Mouse (Mus musculus) neural tube, embryonic 12.5 days (tissue): ENCODE results near the gene Araf. TPM values are rescaled to one million over a fixed set of nuclear protein-coding genes. Genes with fewer than 3 reads are reported as not detected.

Experiments
- ATAC-seq: fragments of 200-750 bp; cut with Nextera tagmentation; 2 replicates; pipeline ENCODE4 v1.8.0; 2017; ENCODE audit warnings: low read depth, mild to moderate bottlenecking, moderate TSS enrichment, moderate library complexity; ENCODE audit not compliant: low FRiP score
- H3K27ac ChIP-seq: fragments of 300-500 bp; sonication (generic); 2 replicates; pipeline ENCODE4 v1.5.1; 2016
- H3K27me3 ChIP-seq: fragments of 300-500 bp; sonication (generic); replicated peaks from 2 replicates; pipeline ENCODE4 v1.6.1; 2016; ENCODE audit warnings: mild to moderate bottlenecking
- H3K36me3 ChIP-seq: fragments of 300-500 bp; sonication (generic); 2 replicates; pipeline ENCODE4 v1.6.1; 2016; ENCODE audit warnings: mild to moderate bottlenecking
- H3K4me1 ChIP-seq: fragments of 300-500 bp; sonication (generic); 2 replicates; pipeline ENCODE4 v1.6.1; 2016
- H3K4me2 ChIP-seq: fragments of 300-500 bp; sonication (generic); replicated peaks from 2 replicates; pipeline ENCODE4 v1.6.1; 2016; ENCODE audit warnings: mild to moderate bottlenecking
- H3K4me3 ChIP-seq: fragments of 300-500 bp; sonication (generic); 2 replicates; pipeline ENCODE4 v1.5.1; 2016
- H3K9ac ChIP-seq: fragments of 300-500 bp; sonication (generic); 2 replicates; pipeline ENCODE4 v1.6.1; 2016; ENCODE audit warnings: mild to moderate bottlenecking
- H3K9me3 ChIP-seq: fragments of 300-500 bp; sonication (generic); 2 replicates; pipeline ENCODE4 v1.6.1; 2016; ENCODE audit warnings: mild to moderate bottlenecking
- WGBS: fragments of 180-500 bp; shearing (Covaris S2); methylation state at CpG from one replicate; pipeline ENCODE4 v1.1.7; 2016; 5-methylcytosine and 5-hydroxymethylcytosine counted together
- polyA plus RNA-seq: library from polyadenylated mRNA; unstranded; fragments of >200 nt; fragmentation: Nextera tagmentation; extraction: Ambion mirVana; gene quantifications from 2 replicates; pipeline ENCODE4 v1.2.1, GENCODE M21; 2016

Araf gene
- polyA plus RNA-seq, 1 experiment from 2014 or later, result 181 TPM

- no peak for ATAC-seq
These were observed 64.0 kb downstream of the Araf start for GRCm38 (mm10) chrX:20861453-20862104.

GRCm38 (mm10) chrX:20862105-20863065, 64.8 kb downstream of the Araf start:
- Histone ChIP-seq H3K4me1 (no peaks in the 10 kb centered on the region), H3K27me3 (no peaks in the 10 kb centered on the region), H3K9ac (no peak overlapping the region), H3K9me3 (no peaks in the 10 kb centered on the region), H3K4me2 (no peak overlapping the region), H3K4me3 (no peak overlapping the region), H3K27ac (no peak overlapping the region), H3K36me3 (peaks cover 3% of the 10 kb centered on the region; the same call in 1 of the 2 replicates)
- whole genome bisulfite sequencing, result 42% methylated on average over 29 of the region's 29 CpGs
- ATAC-seq, result no peak

More at GRCm38 (mm10) chrX:20861453-20862104, 64.0 kb downstream of the Araf start:
- WGBS, result 64% methylated on average over 5 of the region's 5 CpGs
- no peak overlapping the region for H3K4me3 ChIP-seq
- no peaks in the 10 kb centered on the region for H3K4me1 ChIP-seq
- H3K27me3 ChIP-seq, result no peaks in the 10 kb centered on the region
- H3K9me3 ChIP-seq, result no peaks in the 10 kb centered on the region
- no peak overlapping the region for H3K9ac ChIP-seq
- H3K36me3 ChIP-seq, result peaks cover 3% of the 10 kb centered on the region; the same call in 1 of the 2 replicates
- no peak overlapping the region for H3K27ac ChIP-seq
- no peak overlapping the region for H3K4me2 ChIP-seq

DNA sequence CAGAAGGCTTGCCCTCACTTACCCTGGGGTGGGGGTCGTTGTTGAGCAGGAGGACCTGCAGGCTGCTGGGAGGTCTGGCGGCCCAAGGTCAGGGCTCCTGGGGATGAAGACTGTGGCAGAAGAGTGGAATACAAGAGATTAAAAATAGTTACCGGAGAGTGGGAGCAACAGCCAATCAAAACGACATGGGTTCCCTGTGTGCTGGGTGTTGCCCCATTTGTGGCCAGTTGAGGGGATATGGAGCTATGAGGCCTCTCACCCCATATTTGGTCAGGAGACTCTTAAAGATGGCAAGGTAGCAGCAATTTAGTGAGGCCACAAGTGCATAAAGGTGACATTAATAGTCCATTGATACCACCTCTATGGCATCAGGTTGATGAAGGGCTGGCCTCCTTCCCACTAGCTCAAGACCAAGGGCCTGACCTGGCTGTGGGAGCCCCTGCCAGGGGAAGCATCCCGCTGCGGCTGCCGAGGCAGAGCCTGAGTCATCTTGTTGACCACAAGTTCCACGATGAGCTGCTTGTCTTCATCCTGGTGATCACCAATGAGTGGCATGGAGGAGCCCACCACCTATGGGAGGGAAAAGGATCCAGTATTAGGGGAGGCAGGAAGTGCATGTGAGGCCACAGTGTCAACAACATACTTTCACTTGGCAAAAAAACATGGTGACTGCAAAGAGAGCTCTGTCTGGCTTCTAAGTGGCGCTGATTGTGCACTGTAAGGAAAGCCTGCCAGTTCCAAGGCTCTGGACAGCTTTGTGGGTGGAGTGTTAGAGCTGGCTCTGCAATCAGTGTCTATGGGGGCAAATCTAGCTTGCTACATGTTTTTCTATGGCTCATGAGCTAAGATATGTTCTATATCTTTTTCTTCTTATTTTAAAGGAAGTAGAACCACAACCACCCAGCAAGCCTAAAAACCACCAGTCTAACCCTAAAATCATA, 65.8 kb downstream of the Araf start:
- Histone ChIP-seq H3K9ac (no peak overlapping the region), H3K4me2 (no peak overlapping the region), H3K4me1 (no peaks in the 10 kb centered on the region), H3K27ac (no peak overlapping the region), H3K36me3 (peaks cover 3% of the 10 kb centered on the region; the same call in 1 of the 2 replicates), H3K4me3 (no peak overlapping the region), H3K27me3 (no peaks in the 10 kb centered on the region), H3K9me3 (no peaks in the 10 kb centered on the region)
- ATAC-seq, result no peak
- WGBS, result 77% methylated on average over 9 of the region's 9 CpGs

DNA sequence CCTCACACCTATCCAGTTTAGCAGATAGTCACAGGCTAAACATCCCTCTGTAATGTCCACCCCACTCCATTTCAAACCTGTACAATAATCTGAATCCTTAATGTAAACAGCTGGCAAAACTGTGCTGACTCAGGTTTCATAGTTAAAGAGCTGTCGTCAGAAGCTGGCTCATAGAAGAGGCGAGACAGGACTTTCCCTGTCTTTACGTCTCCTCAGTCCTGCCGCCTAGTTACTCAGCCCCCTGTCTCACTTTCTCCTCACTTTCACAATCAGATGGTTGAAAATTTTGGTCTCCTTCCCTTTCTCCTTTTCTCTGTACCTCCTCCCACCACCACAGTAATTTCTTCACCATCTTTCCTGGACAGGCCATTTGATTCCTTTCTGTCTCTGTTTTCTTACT, 70.5 kb downstream of the Araf start:
- no peak overlapping the region for H3K27ac ChIP-seq
- H3K4me2 ChIP-seq, result no peak overlapping the region
- no peaks in the 10 kb centered on the region for H3K9me3 ChIP-seq
- H3K4me3 ChIP-seq, result no peak overlapping the region
- ATAC-seq, result no peak
- 61% methylated on average over 4 of the region's 4 CpGs for WGBS
- no peaks in the 10 kb centered on the region for H3K36me3 ChIP-seq
- H3K9ac ChIP-seq, result no peak overlapping the region
- H3K27me3 ChIP-seq, result no peaks in the 10 kb centered on the region
- H3K4me1 ChIP-seq, result no peaks in the 10 kb centered on the region

GRCm38 (mm10) chrX:20869203-20869602, 71.6 kb downstream of the Araf start:
- Histone ChIP-seq H3K4me1 (no peaks in the 10 kb centered on the region), H3K4me3 (no peak overlapping the region), H3K4me2 (no peak overlapping the region), H3K36me3 (no peaks in the 10 kb centered on the region), H3K27me3 (no peaks in the 10 kb centered on the region), H3K9me3 (no peaks in the 10 kb centered on the region), H3K27ac (no peak overlapping the region), H3K9ac (no peak overlapping the region)
- ATAC-seq, result no peak
- WGBS, result 68% methylated on average over 1 of the region's 1 CpGs

DNA sequence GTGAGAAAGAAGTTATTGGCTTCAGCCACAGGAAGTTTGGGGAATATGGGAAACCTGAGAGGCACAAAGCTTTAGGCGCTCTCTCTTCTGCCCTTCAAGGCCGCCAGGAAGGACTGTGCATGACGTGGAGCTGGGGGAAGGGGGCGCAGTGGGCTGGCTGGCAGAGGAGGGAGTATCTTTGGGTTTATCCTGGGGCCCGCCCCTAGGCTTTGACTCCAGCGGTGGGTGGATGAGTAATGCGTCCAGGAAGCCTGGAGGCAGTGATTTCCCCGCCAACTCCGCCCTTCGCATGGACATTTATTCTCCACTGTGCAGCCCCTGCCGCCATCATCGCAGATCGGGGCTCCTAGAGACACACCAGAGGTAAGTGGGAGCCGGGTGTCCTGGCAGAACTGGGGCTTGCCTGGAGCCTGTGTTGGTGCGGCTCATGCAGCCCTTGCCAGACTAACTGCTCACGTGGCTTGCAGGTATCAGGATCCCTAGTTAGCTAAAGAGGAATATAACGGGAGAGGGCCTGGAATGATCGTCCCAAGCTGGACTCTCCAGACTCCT, 72.4 kb downstream of the Araf start, which contains the start of gene Timp1:
Gene Timp1 (plus strand): TSS at position 205 of the 552 bp plus-strand sequence.
- 20% methylated on average over 18 of the region's 18 CpGs for WGBS
- H3K4me1 ChIP-seq, result no peaks in the 10 kb centered on the region
- H3K4me3 ChIP-seq, result no peak within 1 kb of the TSS; the same call in 1 of the 2 replicates
- H3K9ac ChIP-seq, result no peak within 1 kb of the TSS
- no peak for ATAC-seq
- no peaks in the 10 kb centered on the region for H3K27me3 ChIP-seq
- peak within 1 kb of the TSS; percentile 41 for H3K4me2 ChIP-seq
- H3K27ac ChIP-seq, result no peak within 1 kb of the TSS
- H3K36me3 ChIP-seq, result no peaks in the 10 kb centered on the region
- H3K9me3 ChIP-seq, result no peaks in the 10 kb centered on the region

GRCm38 (mm10) chrX:20872928-20873500, 75.4 kb downstream of the Araf start:
- Histone ChIP-seq H3K36me3 (no peaks in the 10 kb centered on the region), H3K4me2 (no peak overlapping the region), H3K4me3 (no peak overlapping the region), H3K9ac (no peak overlapping the region), H3K4me1 (no peaks in the 10 kb centered on the region), H3K27me3 (no peaks in the 10 kb centered on the region), H3K27ac (no peak overlapping the region), H3K9me3 (no peaks in the 10 kb centered on the region)
- ATAC-seq, result no peak
- WGBS, result 31% methylated on average over 11 of the region's 11 CpGs

GRCm38 (mm10) chrX:20875241-20875640, 77.6 kb downstream of the Araf start:
- no peaks in the 10 kb centered on the region for H3K27me3 ChIP-seq
- no peak overlapping the region for H3K4me3 ChIP-seq
- no peaks in the 10 kb centered on the region for H3K36me3 ChIP-seq
- H3K27ac ChIP-seq, result no peak overlapping the region
- H3K9ac ChIP-seq, result no peak overlapping the region
- H3K4me1 ChIP-seq, result no peaks in the 10 kb centered on the region
- ATAC-seq, result no peak
- 41% methylated on average over 3 of the region's 3 CpGs for WGBS
- no peaks in the 10 kb centered on the region for H3K9me3 ChIP-seq
- no peak overlapping the region for H3K4me2 ChIP-seq

GRCm38 (mm10) chrX:20910074-20910473, 112.5 kb downstream of the Araf start:
- Histone ChIP-seq H3K9me3 (no peaks in the 10 kb centered on the region), H3K27me3 (no peaks in the 10 kb centered on the region), H3K4me2 (no peak overlapping the region), H3K4me1 (no peaks in the 10 kb centered on the region), H3K9ac (no peak overlapping the region), H3K36me3 (no peaks in the 10 kb centered on the region), H3K4me3 (no peak overlapping the region), H3K27ac (no peak overlapping the region)
- no peak for ATAC-seq
- WGBS, result 27% methylated on average over 3 of the region's 3 CpGs
